Mouse (Mus musculus): Measurements from ENCODE around the gene Abcc2.

The Abcc2 gene

DNA sequence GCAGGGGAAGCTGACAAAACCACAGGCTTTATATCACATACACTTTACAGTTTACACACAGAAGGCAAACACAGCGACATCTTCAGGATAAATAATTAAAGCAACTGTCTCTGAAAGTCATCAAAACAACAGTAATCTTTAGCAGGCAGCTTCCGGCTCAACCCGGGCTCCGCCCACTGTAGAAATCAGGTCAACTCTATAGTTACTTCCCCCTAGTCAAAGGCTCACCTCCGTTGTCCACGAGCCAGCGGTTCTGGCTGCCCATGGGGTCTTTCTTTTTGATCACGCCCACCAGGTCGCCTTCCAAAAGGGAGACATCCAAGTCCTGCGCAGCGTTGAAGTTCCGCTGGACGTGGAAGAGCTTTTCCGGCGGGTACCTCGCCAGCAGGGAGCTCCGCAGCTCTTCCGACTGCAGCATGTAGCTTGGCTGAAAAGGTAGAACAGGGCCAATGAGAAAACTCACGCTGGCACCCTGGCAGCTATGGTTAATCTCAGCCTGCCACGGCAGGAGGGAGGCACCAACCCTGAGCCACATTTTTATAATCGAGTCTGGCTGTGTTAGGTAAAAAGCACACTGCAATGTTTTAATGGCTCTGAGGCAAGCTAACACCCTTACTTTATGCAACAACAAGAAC, 70.1 kb downstream of the Abcc2 start:
- DNase-seq (ENCODE audit: low spot score in 2 of 2) = no peak

GRCm38 (mm10) chr19:43852837-43853545, 71.0 kb downstream of the Abcc2 start:
- DNase-seq (ENCODE audit: low spot score in 2 of 2) = no peak

- DNase-seq (ENCODE audit: low spot score in 2 of 2) = no peak
These were observed 75.4 kb downstream of the Abcc2 start for GRCm38 (mm10) chr19:43857347-43857746.

DNA sequence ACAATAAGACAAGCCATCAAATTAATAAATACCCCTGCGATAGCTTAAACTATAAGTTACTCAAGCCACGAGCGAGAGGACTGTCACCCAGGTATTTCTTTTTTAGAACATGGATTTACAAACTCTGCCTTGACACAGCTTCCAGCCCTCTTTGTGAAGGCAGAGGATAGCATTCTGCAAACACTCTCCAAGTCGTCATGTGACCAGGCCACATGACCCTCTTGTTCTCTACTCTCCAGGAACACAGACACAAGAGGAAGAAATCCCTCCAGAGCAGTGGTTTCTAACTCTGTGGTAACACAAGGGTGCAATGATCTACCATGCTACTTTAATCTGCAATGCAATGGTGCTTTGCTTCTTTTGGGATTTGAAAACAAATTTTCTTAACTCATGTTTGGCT, 88.4 kb downstream of the Abcc2 start:
- DNase-seq (ENCODE audit: low spot score in 2 of 2) = no peak

- no peak for DNase-seq (ENCODE audit: low spot score in 2 of 2)
These were observed 92.4 kb downstream of the Abcc2 start for GRCm38 (mm10) chr19:43874351-43874750.

GRCm38 (mm10) chr19:43875996-43876395, 94.0 kb downstream of the Abcc2 start:
- no peak for DNase-seq (ENCODE audit: low spot score in 2 of 2)

- DNase-seq (ENCODE audit: low spot score in 2 of 2) = no peak
These were observed 95.4 kb downstream of the Abcc2 start for GRCm38 (mm10) chr19:43877364-43877763.

DNA sequence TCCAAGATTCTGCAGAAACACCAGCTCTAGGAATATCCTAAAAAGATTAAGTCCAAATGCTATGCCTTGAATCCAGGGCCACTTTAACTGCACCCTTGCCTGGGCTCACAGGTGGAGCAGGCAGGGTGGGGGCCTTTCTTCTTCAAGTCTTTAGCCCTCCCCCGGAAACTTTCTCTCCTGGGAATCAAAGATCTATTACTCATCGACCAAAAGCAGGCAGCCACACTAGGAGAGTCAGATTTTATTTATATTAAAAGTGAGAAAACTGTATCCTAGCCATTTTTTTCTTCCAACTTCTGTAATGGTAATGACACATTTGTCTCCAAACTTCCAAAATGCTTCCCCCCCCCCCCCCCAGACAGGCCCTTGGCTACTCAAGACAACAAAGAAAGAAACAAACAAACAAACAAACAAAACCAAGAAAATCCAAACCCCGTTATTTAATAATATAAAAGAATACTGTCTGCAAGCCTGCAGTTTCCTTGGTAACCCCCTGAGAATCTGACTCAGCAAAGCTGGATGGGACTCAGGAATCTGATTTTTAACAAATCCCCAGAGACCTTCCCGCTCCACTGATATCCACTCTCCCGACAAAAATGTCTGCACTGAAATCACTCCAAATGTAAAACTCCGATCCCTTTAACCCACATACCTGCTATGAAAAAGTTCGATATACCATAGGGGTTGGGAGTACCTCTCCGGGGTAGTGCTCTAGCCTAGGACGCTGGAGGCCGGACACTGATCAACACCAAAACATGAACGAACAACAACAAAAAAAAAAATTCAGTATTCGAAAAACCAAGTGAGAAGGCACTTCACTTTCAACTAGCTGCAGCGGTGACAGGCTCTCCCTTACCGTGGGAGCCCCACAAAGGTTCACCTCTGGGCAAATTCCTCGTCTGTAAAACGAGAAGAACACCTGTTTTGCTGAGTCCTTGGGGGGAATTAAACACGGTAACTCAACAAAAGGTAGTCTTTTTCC, 96.4 kb downstream of the Abcc2 start:
- DNase-seq (ENCODE audit: low spot score in 2 of 2) = no peak

- no peak for DNase-seq (ENCODE audit: low spot score in 2 of 2)
These were observed 97.6 kb downstream of the Abcc2 start for GRCm38 (mm10) chr19:43879401-43880212.

DNA sequence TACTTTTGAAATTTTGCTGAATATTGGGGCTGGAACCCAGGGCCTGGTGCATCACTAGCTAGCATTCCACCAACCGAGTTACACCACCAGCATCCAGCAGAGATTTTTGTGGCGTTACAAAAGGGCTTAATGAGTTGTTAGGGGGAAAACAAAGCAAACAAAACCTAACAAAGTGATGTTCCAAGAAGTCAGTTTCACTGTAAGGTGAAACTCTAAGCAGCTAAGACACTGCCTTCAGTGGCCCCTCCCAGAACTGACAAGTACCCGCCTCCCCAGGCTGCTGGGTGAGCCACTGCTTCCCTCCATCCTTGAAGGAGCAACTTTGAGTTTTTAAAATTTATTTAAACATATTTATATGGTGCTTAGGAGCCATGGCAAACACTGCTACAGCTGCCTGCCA, 98.4 kb downstream of the Abcc2 start:
- DNase-seq (ENCODE audit: low spot score in 2 of 2) = no peak

- no peak for DNase-seq (ENCODE audit: low spot score in 2 of 2)
These were observed 99.6 kb downstream of the Abcc2 start for GRCm38 (mm10) chr19:43881615-43882014.

DNA sequence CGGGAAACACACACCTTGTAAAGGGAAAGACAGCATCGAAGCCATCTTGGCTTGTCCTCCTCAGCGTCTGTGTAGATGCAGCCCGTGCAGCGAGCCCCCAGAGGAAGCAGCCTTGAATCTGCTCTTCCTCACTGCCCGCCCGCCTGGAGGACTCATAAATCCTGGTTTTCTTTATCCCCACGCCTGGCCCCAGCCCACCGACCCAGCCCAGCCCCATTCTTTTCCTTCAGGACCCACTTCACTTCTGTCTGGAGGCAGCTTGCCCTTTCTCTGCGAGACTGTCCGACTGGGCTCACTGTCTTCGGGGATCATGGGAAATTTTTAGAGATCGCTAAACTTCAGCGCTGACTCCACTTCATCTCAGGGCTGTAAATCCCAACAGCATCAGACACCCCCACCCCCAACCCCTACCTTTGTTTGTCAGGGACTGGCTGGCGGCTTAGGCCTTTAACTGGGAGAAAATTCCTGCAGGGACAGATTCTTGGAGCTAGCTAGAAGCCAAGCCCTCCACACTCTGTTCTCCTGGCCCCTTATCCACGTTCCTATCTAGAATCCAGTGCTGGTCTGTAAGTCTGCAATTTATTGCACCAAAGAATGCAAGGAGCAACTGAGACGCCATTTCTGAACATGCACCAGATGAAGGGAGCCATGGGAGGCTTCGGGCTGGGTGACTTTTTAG, 101.0 kb downstream of the Abcc2 start:
- DNase-seq (ENCODE audit: low spot score in 2 of 2) = no peak

GRCm38 (mm10) chr19:43884668-43885498, 102.9 kb downstream of the Abcc2 start:
- no peak for DNase-seq (ENCODE audit: low spot score in 2 of 2)

GRCm38 (mm10) chr19:43886371-43887099, 104.5 kb downstream of the Abcc2 start:
- DNase-seq (ENCODE audit: low spot score in 2 of 2) = no peak

- DNase-seq (ENCODE audit: low spot score in 2 of 2) = no peak
These were observed 105.2 kb downstream of the Abcc2 start for GRCm38 (mm10) chr19:43887242-43887641.

- DNase-seq (ENCODE audit: low spot score in 2 of 2) = no peak
These were observed 105.7 kb downstream of the Abcc2 start for GRCm38 (mm10) chr19:43887725-43888124.

All from urinary bladder, adult 18-20 months (tissue).